Mouse (Mus musculus) ES-Bruce4 (cell line): ENCODE results near the gene Dolpp1. TPM values are rescaled to one million over a fixed set of nuclear protein-coding genes. Genes with fewer than 3 reads are reported as not detected.

ENCODE experiments used
- H3K27ac ChIP-seq: 2 replicates; pipeline ENCODE4 v1.5.1; 2012; ENCODE audit warnings: low read length, inconsistent platforms; ENCODE audit not compliant: insufficient read depth
- H3K27me3 ChIP-seq: 2 replicates; pipeline ENCODE4 v1.6.1; 2012; ENCODE audit warnings: mild to moderate bottlenecking, low read length, inconsistent platforms; ENCODE audit not compliant: control insufficient read depth, poor library complexity, insufficient read depth, severe bottlenecking
- H3K36me3 ChIP-seq: 2 replicates; pipeline ENCODE4 v1.6.1; 2012; ENCODE audit warnings: inconsistent platforms, mild to moderate bottlenecking, low read length, moderate library complexity; ENCODE audit not compliant: control insufficient read depth, poor library complexity, insufficient read depth, severe bottlenecking
- H3K4me1 ChIP-seq: one replicate; pipeline ENCODE4 v1.8.1; 2011; ENCODE audit warnings: low read length; ENCODE audit not compliant: control insufficient read depth, insufficient read depth
- H3K4me3 ChIP-seq: 2 replicates; pipeline ENCODE4 v1.5.1; 2011; ENCODE audit warnings: low read depth, mild to moderate bottlenecking, low read length
- H3K9ac ChIP-seq: 2 replicates; pipeline ENCODE4 v1.6.1; 2012; ENCODE audit warnings: low read depth, mild to moderate bottlenecking, inconsistent platforms; ENCODE audit not compliant: poor library complexity, severe bottlenecking
- H3K9me3 ChIP-seq: replicated peaks from 2 replicates; pipeline ENCODE4 v1.6.1; 2012; ENCODE audit warnings: mild to moderate bottlenecking, low read length, inconsistent platforms; ENCODE audit not compliant: control insufficient read depth, poor library complexity, insufficient read depth, severe bottlenecking
- CTCF ChIP-seq: IDR thresholded peaks from one replicate; pipeline ENCODE4 v1.8.1; 2011; ENCODE audit warnings: low read depth, low read length
- EP300 ChIP-seq: IDR thresholded peaks from 2 replicates; pipeline ENCODE4 v1.6.1; 2011; ENCODE audit warnings: low read depth, low read length; ENCODE audit not compliant: insufficient read depth
- POLR2A ChIP-seq: IDR thresholded peaks from one replicate; pipeline ENCODE4 v1.8.1; 2011; ENCODE audit warnings: low read length; ENCODE audit not compliant: insufficient read depth
- polyA plus RNA-seq: library from polyadenylated mRNA; stranded (reverse); fragments of >200 nt; gene quantifications from 2 replicates; pipeline ENCODE4 v1.2.4, GENCODE M21; 2011; ENCODE audit warnings: low read depth; ENCODE audit not compliant: missing spikeins, insufficient read depth, insufficient read length

Gene Dolpp1
- polyA plus RNA-seq, 1 experiment, result 42.3 TPM

DNA sequence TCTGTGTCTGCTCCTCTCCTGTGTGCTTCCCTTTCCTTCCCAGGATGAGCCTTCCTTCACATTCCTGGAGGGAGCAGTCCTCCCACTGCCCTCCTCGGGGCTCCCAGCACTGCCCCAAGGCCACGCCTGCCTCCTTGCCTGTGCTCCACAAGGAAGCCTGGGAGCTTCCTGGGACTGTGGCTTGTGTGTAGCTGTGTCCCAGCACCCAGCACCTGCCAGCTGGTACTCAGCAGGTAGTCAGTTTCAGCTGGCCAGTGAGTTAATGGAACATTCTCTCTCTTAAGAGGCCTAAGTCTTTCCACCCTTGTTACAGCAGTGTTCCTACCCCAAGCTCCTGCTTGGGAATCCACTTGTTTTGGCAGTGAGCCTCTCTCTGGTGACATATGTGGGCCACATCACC, 10.8 kb downstream of the Dolpp1 start:
- no peak overlapping the region for H3K9ac ChIP-seq

DNA sequence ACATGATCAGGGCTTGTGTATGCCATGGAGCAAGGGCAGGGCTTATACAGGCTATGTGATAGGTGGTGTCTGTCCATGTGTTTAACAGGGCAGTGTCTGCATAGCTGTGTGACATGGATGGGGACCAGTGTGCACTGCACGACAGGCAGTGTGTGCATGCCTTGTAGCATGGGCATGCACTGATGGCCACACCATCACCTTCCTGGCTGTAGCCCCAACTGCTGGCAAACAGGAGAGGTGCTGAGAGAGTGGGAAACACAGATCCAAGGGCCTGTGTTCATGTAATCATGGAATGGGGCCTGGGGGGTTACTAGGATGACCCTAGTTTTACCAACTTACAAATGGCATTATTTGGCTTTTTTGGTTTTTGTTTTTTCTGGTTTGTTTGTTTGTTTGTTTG, 11.8 kb downstream of the Dolpp1 start:
- TF ChIP-seq CTCF, result no peak
- Histone ChIP-seq H3K4me1 (peaks cover 5% of the 10 kb centered on the region), H3K36me3 (no peaks in the 10 kb centered on the region)

More for the DNA sequence above, 10.8 kb downstream of the Dolpp1 start:
- Histone ChIP-seq H3K36me3 (no peaks in the 10 kb centered on the region), H3K4me1 (peaks cover 12% of the 10 kb centered on the region), H3K4me3 (no peak overlapping the region), H3K27ac (no peak overlapping the region), H3K27me3 (no peaks in the 10 kb centered on the region), H3K9me3 (no peaks in the 10 kb centered on the region)
- no peak for TF ChIP-seq POLR2A
- no peak for TF ChIP-seq CTCF
- no peak for TF ChIP-seq EP300

DNA sequence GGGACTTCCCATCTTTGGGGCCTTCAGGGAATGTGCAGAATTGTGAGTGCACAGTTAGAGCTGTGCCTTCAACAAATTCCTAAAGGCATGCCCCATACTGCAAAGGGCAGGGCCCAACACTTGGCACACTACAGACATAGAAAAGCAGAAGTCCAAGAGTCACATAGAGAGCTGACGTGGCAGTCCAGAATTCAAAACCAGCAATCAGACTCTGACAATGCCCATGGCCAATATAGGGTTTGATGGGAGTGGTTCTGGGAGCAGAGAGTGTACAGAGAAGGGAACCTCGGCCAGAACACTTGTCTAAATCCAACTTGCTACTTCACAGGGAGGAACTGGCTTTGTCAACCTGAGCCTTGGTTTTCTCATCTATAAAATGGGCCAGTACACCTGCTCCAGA, 15.2 kb downstream of the Dolpp1 start:
- no peak overlapping the region for H3K9ac ChIP-seq
- H3K4me1 ChIP-seq, result peaks cover 2% of the 10 kb centered on the region

More for the DNA sequence above, 11.8 kb downstream of the Dolpp1 start:
- Histone ChIP-seq H3K27me3 (no peaks in the 10 kb centered on the region), H3K9ac (no peak overlapping the region), H3K9me3 (no peaks in the 10 kb centered on the region), H3K4me3 (no peak overlapping the region), H3K27ac (no peak overlapping the region)

DNA sequence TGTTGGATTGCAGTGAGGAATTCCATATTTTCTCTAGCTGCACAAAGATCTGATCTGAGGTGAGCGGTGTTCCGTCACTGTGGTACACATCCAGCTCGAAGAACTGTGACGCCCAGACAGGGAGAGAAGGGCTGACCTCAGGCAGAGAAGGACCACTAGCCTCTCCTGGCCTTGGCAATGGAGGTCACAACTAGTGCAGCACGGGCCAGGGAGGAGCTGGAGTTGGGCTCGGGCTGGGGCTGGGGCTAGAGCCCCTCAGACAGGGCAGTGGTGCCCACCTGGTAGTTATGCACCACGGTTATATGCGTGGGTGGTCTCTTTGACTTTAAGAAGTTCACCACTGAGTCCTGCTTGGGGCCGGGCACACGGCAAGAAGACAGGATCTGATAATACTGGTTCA, 15.7 kb downstream of the Dolpp1 start:
- no peak overlapping the region for H3K4me3 ChIP-seq
- no peak for TF ChIP-seq POLR2A
- TF ChIP-seq CTCF, result no peak
- TF ChIP-seq EP300, result no peak
- no peak overlapping the region for H3K27ac ChIP-seq
- no peaks in the 10 kb centered on the region for H3K36me3 ChIP-seq
- no peak overlapping the region for H3K9ac ChIP-seq
- peaks cover 2% of the 10 kb centered on the region for H3K4me1 ChIP-seq
- H3K9me3 ChIP-seq, result no peaks in the 10 kb centered on the region
- H3K27me3 ChIP-seq, result no peaks in the 10 kb centered on the region

More for the DNA sequence above, 15.2 kb downstream of the Dolpp1 start:
- H3K9me3 ChIP-seq, result no peaks in the 10 kb centered on the region
- no peak overlapping the region for H3K27ac ChIP-seq
- H3K27me3 ChIP-seq, result no peaks in the 10 kb centered on the region
- no peak for TF ChIP-seq EP300
- TF ChIP-seq POLR2A, result no peak
- no peak for TF ChIP-seq CTCF
- no peak overlapping the region for H3K4me3 ChIP-seq
- H3K36me3 ChIP-seq, result no peaks in the 10 kb centered on the region

DNA sequence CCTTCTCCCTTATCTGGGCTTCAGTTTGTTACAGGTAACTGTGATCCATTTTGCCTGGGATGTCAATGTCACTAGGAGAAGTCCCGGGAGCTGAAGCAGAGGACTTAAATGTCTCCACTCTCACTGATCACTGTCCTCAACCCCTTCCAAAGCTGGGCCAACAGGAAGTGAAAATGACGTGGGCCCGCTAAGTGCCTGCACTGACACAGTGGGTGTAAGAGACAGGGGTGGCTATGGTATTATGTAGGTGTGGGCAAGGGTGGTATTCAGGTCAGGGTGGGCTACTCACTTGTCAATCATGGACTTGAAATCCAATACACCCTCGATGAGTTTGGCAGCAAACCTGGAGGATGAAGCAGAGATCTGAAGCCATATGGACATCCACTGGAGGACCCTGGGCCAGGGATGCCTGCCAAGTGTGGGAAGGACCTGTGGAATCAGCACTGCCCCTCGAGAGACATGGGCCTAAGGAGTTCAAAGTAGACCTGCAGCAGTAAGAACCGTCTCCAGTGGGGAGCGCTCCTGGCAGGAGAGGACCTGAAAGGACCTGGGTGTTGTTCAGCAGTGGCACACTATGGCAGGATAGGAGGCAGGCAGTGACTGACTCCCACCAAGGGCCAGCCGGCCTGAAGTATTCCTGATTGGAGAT, 16.5 kb downstream of the Dolpp1 start:
- no peak for TF ChIP-seq POLR2A
- TF ChIP-seq CTCF, result no peak
- no peak for TF ChIP-seq EP300
- Histone ChIP-seq H3K9ac (no peak overlapping the region), H3K36me3 (no peaks in the 10 kb centered on the region), H3K4me1 (peaks cover 2% of the 10 kb centered on the region), H3K27ac (no peak overlapping the region), H3K9me3 (no peaks in the 10 kb centered on the region), H3K27me3 (no peaks in the 10 kb centered on the region), H3K4me3 (no peak overlapping the region)

DNA sequence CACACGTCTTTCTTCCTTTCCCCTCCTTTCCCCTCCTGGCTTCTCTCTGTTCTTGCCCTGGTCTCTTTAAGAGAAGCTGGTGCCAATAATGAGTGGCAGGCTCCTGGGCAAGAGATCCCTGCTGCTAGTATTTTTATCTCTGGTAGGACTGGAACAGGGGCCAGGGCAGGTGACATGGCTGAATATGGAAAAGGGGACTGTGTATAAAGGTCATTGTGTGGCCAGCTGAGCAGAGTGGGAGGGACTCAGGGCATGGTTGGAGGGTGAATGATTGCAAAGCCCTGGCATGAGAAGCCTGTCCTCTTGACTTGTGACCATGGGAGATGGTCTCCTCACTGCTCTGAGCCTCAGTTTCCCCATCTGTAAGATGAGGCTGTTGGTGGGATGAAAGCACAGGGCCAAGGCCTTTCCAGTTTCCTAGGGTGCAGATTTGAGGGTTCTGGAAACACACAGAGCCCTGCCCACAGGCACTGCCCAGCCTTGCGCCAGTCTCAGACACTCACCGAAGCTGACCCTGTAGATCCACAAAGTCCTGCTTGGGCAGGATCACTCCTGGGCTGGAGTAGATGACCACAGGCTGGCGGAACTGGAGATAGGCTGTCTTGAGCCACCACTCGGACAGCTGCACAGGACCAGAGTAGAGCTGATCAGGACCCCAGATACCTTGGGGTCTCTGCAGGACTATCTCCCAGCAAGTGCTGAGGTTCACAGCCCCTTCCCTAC, 17.6 kb downstream of the Dolpp1 start:
- no peaks in the 10 kb centered on the region for H3K36me3 ChIP-seq

More for the DNA sequence above, 17.6 kb downstream of the Dolpp1 start:
- no peak overlapping the region for H3K4me3 ChIP-seq
- TF ChIP-seq EP300, result no peak
- no peak for TF ChIP-seq POLR2A
- TF ChIP-seq CTCF, result no peak
- no peaks in the 10 kb centered on the region for H3K9me3 ChIP-seq
- peaks cover 2% of the 10 kb centered on the region for H3K4me1 ChIP-seq
- H3K9ac ChIP-seq, result no peak overlapping the region
- H3K27ac ChIP-seq, result no peak overlapping the region
- no peaks in the 10 kb centered on the region for H3K27me3 ChIP-seq
